ENCODE assay signal across 11 mouse cellular contexts in the genomic region with DNA sequence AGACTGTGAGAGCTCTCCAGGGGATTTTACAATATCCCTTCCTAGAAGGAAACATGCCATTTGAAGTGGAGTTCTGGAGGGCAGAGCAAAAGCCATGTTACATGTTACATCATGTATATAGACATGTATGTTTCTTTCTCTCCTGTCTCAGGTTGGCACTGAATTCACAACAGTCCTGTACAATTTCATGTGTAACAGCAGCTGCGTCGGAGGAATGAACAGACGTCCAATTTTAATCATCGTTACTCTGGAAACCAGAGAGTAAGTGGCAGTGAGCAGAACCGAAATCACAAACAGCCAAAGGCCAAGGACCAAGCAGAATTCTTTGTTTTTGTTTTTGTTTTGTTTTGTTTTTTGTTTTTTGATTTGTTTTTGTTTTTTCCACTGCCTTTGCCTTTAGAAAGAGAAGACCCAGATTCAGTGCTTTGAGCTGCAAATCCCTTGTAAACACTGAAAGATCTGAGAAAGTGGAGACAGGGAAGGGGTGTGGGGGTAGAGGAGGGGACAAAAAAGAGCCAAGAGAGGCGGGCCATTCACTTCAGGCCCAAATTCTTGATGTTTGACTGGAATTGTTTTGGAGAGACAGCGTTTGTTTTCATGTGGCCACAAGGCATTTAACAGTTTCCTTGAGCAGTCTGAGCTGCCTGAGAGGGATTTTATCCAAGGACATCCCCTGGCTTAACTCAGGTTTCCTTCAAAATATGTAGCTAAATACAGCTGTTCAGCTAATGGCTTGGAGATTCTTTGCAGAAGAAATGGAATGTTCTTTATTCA.
DNase-seq lines count a peak whose midpoint lies in the region; ATAC-seq lines count a peak whose summit lies in the region.
"Had no signal": no experiment of that assay in that cellular context is flagged by ENCODE, and none has a peak within 500 bp of the region (broad histone marks: within the 10 kb centered on the region; RNA-seq: fewer than 3 reads in every experiment).

No protein-coding gene starts in this region.

- no peaks in the 10 kb centered on the region for H3K27me3 ChIP-seq in forebrain, embryonic 14.5 days (replicated peaks; ENCODE audit: control insufficient read depth, insufficient read depth, low read length)
- H3K27me3 ChIP-seq in forebrain, embryonic 13.5 days: no peaks in the 10 kb centered on the region
- no peaks in the 10 kb centered on the region for H3K27me3 ChIP-seq in embryonic facial prominence, embryonic 11.5 days (ENCODE audit: control insufficient read depth, insufficient read depth, low read length)
- no peaks in the 10 kb centered on the region for H3K27me3 ChIP-seq in lung, embryonic 16.5 days (ENCODE audit: control insufficient read depth, insufficient read depth, low read depth, low read length)
- no peaks in the 10 kb centered on the region for H3K27me3 ChIP-seq in hindbrain, embryonic 13.5 days
- H3K27me3 ChIP-seq: midbrain, embryonic 15.5 days had no signal

- H3K4me3 ChIP-seq in forebrain, embryonic 14.5 days (ENCODE audit: low read depth, low read length): no peak overlapping the region
- no peak overlapping the region for H3K4me3 ChIP-seq in forebrain, embryonic 13.5 days
- no peak overlapping the region for H3K4me3 ChIP-seq in embryonic facial prominence, embryonic 11.5 days (ENCODE audit: low read depth, low read length)
- H3K4me3 ChIP-seq in lung, embryonic 16.5 days (ENCODE audit: low read length): no peak overlapping the region
- H3K4me3 ChIP-seq in hindbrain, embryonic 13.5 days: no peak overlapping the region
- H3K4me3 ChIP-seq: midbrain, embryonic 15.5 days had no signal

- H3K4me1 ChIP-seq in forebrain, embryonic 14.5 days (ENCODE audit: control insufficient read depth, insufficient read depth, low read length): peaks cover 8% of the 10 kb centered on the region; the same call in 1 of the 2 replicates
- peaks cover 5% of the 10 kb centered on the region for H3K4me1 ChIP-seq in forebrain, embryonic 13.5 days
- no peaks in the 10 kb centered on the region for H3K4me1 ChIP-seq in embryonic facial prominence, embryonic 11.5 days (ENCODE audit: control insufficient read depth, insufficient read depth, low read length)
- H3K4me1 ChIP-seq in lung, embryonic 16.5 days (replicated peaks; ENCODE audit: control insufficient read depth, insufficient read depth, low read length): peaks cover 12% of the 10 kb centered on the region; the same call in 1 of the 2 replicates
- 0 out of 2 replicates have a peak, but pooled peaks cover 4% of the 10 kb centered on the region for H3K4me1 ChIP-seq in hindbrain, embryonic 13.5 days (replicated peaks)
- H3K4me1 ChIP-seq: midbrain, embryonic 15.5 days had no signal

- H3K27ac ChIP-seq in forebrain, embryonic 14.5 days (ENCODE audit: low read depth, low read length): no peak overlapping the region
- no peak overlapping the region for H3K27ac ChIP-seq in forebrain, embryonic 13.5 days
- H3K27ac ChIP-seq in embryonic facial prominence, embryonic 11.5 days (replicated peaks; ENCODE audit: low read depth, low read length): no peak overlapping the region
- peak overlapping the region; percentile 29 for H3K27ac ChIP-seq in lung, embryonic 16.5 days (ENCODE audit: low read length)
- H3K27ac ChIP-seq in hindbrain, embryonic 13.5 days: no peak overlapping the region
- H3K27ac ChIP-seq: liver, embryonic 14.5 days; midbrain, embryonic 15.5 days had no signal

- WGBS in forebrain, embryonic 14.5 days: 40% methylated on average over 7 of the region's 7 CpGs
- WGBS in forebrain, embryonic 13.5 days: 50% methylated on average over 7 of the region's 7 CpGs
- 49% methylated on average over 7 of the region's 7 CpGs for WGBS in embryonic facial prominence, embryonic 11.5 days
- WGBS in lung, embryonic 16.5 days: 47% methylated on average over 7 of the region's 7 CpGs
- 59% methylated on average over 7 of the region's 7 CpGs for whole genome bisulfite sequencing in hindbrain, embryonic 13.5 days

- ATAC-seq in forebrain, embryonic 14.5 days: no peak
- no peak for ATAC-seq in forebrain, embryonic 13.5 days
- no peak for ATAC-seq in embryonic facial prominence, embryonic 11.5 days (replicated peaks; ENCODE audit: insufficient number of reproducible peaks, low FRiP score, low TSS enrichment, low read depth)
- peak; percentile 62 for ATAC-seq in lung, embryonic 16.5 days (ENCODE audit: low read depth)
- no peak for ATAC-seq in hindbrain, embryonic 13.5 days (ENCODE audit: low FRiP score)
- ATAC-seq: midbrain, embryonic 15.5 days had no signal

- H3K9ac ChIP-seq in forebrain, embryonic 14.5 days (ENCODE audit: low read length): no peak overlapping the region
- H3K9ac ChIP-seq in forebrain, embryonic 13.5 days: no peak overlapping the region
- H3K9ac ChIP-seq in embryonic facial prominence, embryonic 11.5 days (replicated peaks; ENCODE audit: low read length): no peak overlapping the region
- no peak overlapping the region for H3K9ac ChIP-seq in lung, embryonic 16.5 days (ENCODE audit: low read length)
- no peak overlapping the region for H3K9ac ChIP-seq in hindbrain, embryonic 13.5 days
- H3K9ac ChIP-seq: liver, embryonic 14.5 days; midbrain, embryonic 15.5 days had no signal

- peaks cover 4% of the 10 kb centered on the region; the same call in 1 of the 2 replicates for H3K9me3 ChIP-seq in forebrain, embryonic 14.5 days (replicated peaks; ENCODE audit: control insufficient read depth, low read length)
- no peaks in the 10 kb centered on the region for H3K9me3 ChIP-seq in forebrain, embryonic 13.5 days (replicated peaks)
- H3K9me3 ChIP-seq in embryonic facial prominence, embryonic 11.5 days (replicated peaks; ENCODE audit: control insufficient read depth, low read length): no peaks in the 10 kb centered on the region
- no peaks in the 10 kb centered on the region for H3K9me3 ChIP-seq in lung, embryonic 16.5 days (ENCODE audit: control insufficient read depth, low read length)
- no peaks in the 10 kb centered on the region for H3K9me3 ChIP-seq in hindbrain, embryonic 13.5 days
- H3K9me3 ChIP-seq: midbrain, embryonic 15.5 days had no signal

- peak; percentile 36 for DNase-seq in forebrain, embryonic 14.5 days (ENCODE audit: low spot score)
- peak; percentile 8 to 70 for DNase-seq in layer of hippocampus, adult 18-20 months (ENCODE audit: low spot score in 2 of 2)
- no peak for DNase-seq in layer of hippocampus, postnatal 10 days (ENCODE audit: low spot score in 2 of 2)
- DNase-seq in embryonic facial prominence, embryonic 11.5 days (ENCODE audit: low spot score): peak; percentile 16
- DNase-seq in kidney, postnatal 36 days: no peak
- DNase-seq: cerebellum, postnatal 25 days had no signal

- H3K36me3 ChIP-seq in forebrain, embryonic 14.5 days (ENCODE audit: control insufficient read depth, insufficient read depth, low read length): no peaks in the 10 kb centered on the region
- H3K36me3 ChIP-seq in forebrain, embryonic 13.5 days (ENCODE audit: poor library complexity, severe bottlenecking): no peaks in the 10 kb centered on the region
- no peaks in the 10 kb centered on the region for H3K36me3 ChIP-seq in embryonic facial prominence, embryonic 11.5 days (replicated peaks; ENCODE audit: control insufficient read depth, insufficient read depth, low read depth, low read length)
- no peaks in the 10 kb centered on the region for H3K36me3 ChIP-seq in lung, embryonic 16.5 days (ENCODE audit: control insufficient read depth, insufficient read depth, low read length)
- no peaks in the 10 kb centered on the region for H3K36me3 ChIP-seq in hindbrain, embryonic 13.5 days
- H3K36me3 ChIP-seq: midbrain, embryonic 15.5 days had no signal

- no peak overlapping the region for H3K4me2 ChIP-seq in forebrain, embryonic 14.5 days (ENCODE audit: low read length)
- no peak overlapping the region for H3K4me2 ChIP-seq in forebrain, embryonic 13.5 days
- H3K4me2 ChIP-seq in embryonic facial prominence, embryonic 11.5 days (ENCODE audit: low read depth, low read length): no peak overlapping the region
- H3K4me2 ChIP-seq in lung, embryonic 16.5 days (ENCODE audit: low read depth, low read length): no peak overlapping the region
- no peak overlapping the region for H3K4me2 ChIP-seq in hindbrain, embryonic 13.5 days
- H3K4me2 ChIP-seq: midbrain, embryonic 15.5 days had no signal

Comparison
In these comparisons a context has a peak if more than half of its experiments do, and no peak if none do; other contexts are left out.
1. DNase-seq: peak in forebrain, embryonic 14.5 days (single experiment), layer of hippocampus, adult 18-20 months (2 of 2) and embryonic facial prominence, embryonic 11.5 days (single experiment); none in layer of hippocampus, postnatal 10 days (0 of 2) and kidney, postnatal 36 days (0 of 2).